Mouse (Mus musculus): ENCODE measurements around the gene Lrmda.

The Lrmda gene

GRCm38 (mm10) chr14:22679705-22680643, 660.5 kb downstream of the Lrmda start:
- no peak for DNase-seq

- no peak for DNase-seq
These were observed 667.4 kb downstream of the Lrmda start for GRCm38 (mm10) chr14:22686886-22687285.

- no peak for DNase-seq
These were observed 668.9 kb downstream of the Lrmda start for GRCm38 (mm10) chr14:22688399-22688798.

- DNase-seq, result no peak
These were observed 675.9 kb downstream of the Lrmda start for GRCm38 (mm10) chr14:22695448-22695847.

- no peak for DNase-seq
These were observed 676.4 kb downstream of the Lrmda start for GRCm38 (mm10) chr14:22695931-22696365.

- no peak for DNase-seq
These were observed 680.7 kb downstream of the Lrmda start for GRCm38 (mm10) chr14:22700236-22700635.

GRCm38 (mm10) chr14:22700690-22701089, 681.2 kb downstream of the Lrmda start:
- DNase-seq, result no peak

- no peak for DNase-seq
These were observed 688.6 kb downstream of the Lrmda start for GRCm38 (mm10) chr14:22707958-22708701.

GRCm38 (mm10) chr14:22710071-22710661, 690.7 kb downstream of the Lrmda start:
- no peak for DNase-seq

- DNase-seq, result no peak
These were observed 692.9 kb downstream of the Lrmda start for GRCm38 (mm10) chr14:22712388-22712787.

- no peak for DNase-seq
These were observed 696.3 kb downstream of the Lrmda start for GRCm38 (mm10) chr14:22715581-22716378.

- no peak for DNase-seq
These were observed 700.5 kb downstream of the Lrmda start for GRCm38 (mm10) chr14:22719968-22720367.

GRCm38 (mm10) chr14:22721845-22722244, 702.3 kb downstream of the Lrmda start:
- no peak for DNase-seq

- no peak for DNase-seq
These were observed 708.0 kb downstream of the Lrmda start for GRCm38 (mm10) chr14:22727548-22727947.

GRCm38 (mm10) chr14:22728611-22729223, 709.2 kb downstream of the Lrmda start:
- no peak for DNase-seq

GRCm38 (mm10) chr14:22738603-22739002, 719.1 kb downstream of the Lrmda start:
- DNase-seq, result no peak

- DNase-seq, result no peak
These were observed 723.0 kb downstream of the Lrmda start for GRCm38 (mm10) chr14:22742527-22742926.

GRCm38 (mm10) chr14:22743264-22743663, 723.8 kb downstream of the Lrmda start:
- no peak for DNase-seq

- DNase-seq, result no peak
These were observed 725.2 kb downstream of the Lrmda start for GRCm38 (mm10) chr14:22744701-22745100.

- DNase-seq, result no peak
These were observed 725.9 kb downstream of the Lrmda start for GRCm38 (mm10) chr14:22745263-22745881.

GRCm38 (mm10) chr14:22745882-22746480, 726.5 kb downstream of the Lrmda start:
- no peak for DNase-seq
